Mouse (Mus musculus): ENCODE results near the gene Eif5b.

DNA sequence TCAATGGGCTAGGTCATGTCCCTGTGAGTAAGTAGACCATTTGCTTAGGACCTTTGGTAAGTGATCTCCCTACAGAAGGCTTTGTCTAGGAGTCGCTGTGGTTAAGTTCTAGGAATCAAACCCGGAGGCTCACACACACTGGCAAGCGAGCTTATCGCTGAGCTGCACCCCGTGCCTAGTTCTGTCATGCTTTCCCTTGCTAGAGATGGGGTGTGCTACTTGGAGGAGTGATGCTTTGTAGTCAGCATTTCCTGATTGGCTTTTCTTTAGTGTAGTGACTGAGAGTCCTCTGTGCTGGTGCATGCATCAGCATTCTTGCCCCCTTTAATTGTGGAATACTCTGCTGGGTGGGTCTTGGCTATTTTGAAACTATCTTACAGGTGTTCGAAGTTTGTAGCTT lies 13.8 kb downstream of the Eif5b start:
- TF ChIP-seq CTCF (IDR thresholded peaks at IDR 0.05; ENCODE audit: insufficient read depth, low read length), result no peak
- TF ChIP-seq POLR2A (IDR thresholded peaks at IDR 0.05; ENCODE audit: borderline replicate concordance, extremely low read depth, low read depth, low read length), result no peak

Data from lung, adult 2 months (tissue).